27 mouse cellular contexts compared by ENCODE assay signal in the genomic region with DNA sequence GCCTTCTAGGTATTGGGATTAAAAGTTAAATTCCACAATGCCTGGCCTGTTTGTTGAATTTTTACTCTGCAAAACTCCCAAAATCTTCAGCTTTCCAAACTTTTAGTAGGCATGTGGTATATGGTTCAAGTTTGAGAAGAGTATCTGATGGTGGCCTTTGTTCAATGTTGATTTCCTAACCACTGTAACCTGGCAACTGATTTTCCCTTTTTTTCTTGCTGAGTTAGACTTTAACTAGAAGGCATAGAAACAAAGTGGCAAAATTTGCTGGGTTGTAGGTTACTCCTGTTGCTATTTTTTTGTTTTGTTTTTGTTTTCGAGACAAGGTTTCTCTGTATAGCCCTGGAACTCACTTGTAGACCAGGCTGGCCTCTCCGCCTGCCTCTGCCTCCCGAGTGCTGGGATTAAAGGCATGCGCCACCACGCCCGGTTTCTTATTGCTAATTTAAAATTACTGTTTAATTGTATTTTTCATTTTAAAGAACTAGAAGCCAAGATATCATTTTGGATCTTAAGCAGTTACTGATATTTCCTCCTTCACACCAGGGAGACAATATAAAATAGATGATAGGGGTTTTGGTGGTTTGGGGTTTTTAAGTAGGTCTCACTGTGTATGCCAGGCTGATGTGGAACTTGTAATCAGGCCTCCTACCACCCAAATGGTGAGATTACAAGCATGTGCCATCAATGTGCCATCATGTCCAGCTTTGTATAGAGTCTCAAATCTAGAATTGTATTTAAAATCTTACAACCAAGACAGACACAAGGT. TPM values are rescaled to one million over a fixed set of nuclear protein-coding genes. Genes with fewer than 3 reads are reported as not detected.
DNase-seq lines count a peak whose midpoint lies in the region; ATAC-seq and TF ChIP-seq lines count a peak whose summit lies in the region.
"Had no signal": no experiment of that assay in that cellular context is flagged by ENCODE, and none has a peak within 500 bp of the region (broad histone marks: within the 10 kb centered on the region; RNA-seq: fewer than 3 reads in every experiment).

No protein-coding gene starts in this region.

- H3K27ac ChIP-seq in liver, embryonic 14.5 days, result no peak overlapping the region; the same call in 1 of the 2 replicates
- H3K27ac ChIP-seq in midbrain, postnatal 0 days (ENCODE audit: low read depth, low read length), result no peak overlapping the region
- H3K27ac ChIP-seq: embryonic facial prominence, embryonic 12.5 days; hindbrain, embryonic 10.5 days; intestine, embryonic 15.5 days; kidney, embryonic 15.5 days; layer of hippocampus, adult 2 months; limb, embryonic 13.5 days; midbrain, embryonic 13.5 days had no signal

- no peak overlapping the region for H3K9ac ChIP-seq in liver, embryonic 14.5 days (replicated peaks)
- H3K9ac ChIP-seq in midbrain, postnatal 0 days (replicated peaks; ENCODE audit: low read length, poor library complexity, severe bottlenecking), result no peak overlapping the region
- H3K9ac ChIP-seq: embryonic facial prominence, embryonic 12.5 days; intestine, embryonic 15.5 days; kidney, embryonic 15.5 days; limb, embryonic 13.5 days; lung, embryonic 14.5 days; midbrain, embryonic 13.5 days had no signal

- H3K4me1 ChIP-seq in megakaryocyte, embryonic 14.5 days, result peaks cover 73% of the 10 kb centered on the region
- peaks cover 31 to 35% of the 10 kb centered on the region in 2 experiments for H3K4me1 ChIP-seq in liver, embryonic 14.5 days (replicated peaks; ENCODE audit: control insufficient read depth in 2 of 2, insufficient read depth in 2 of 2, low read length in 1 of 2)
- peaks cover 11% of the 10 kb centered on the region; the same call in 1 of the 2 replicates for H3K4me1 ChIP-seq in midbrain, postnatal 0 days (ENCODE audit: insufficient read depth, low read length)

- no peak for ATAC-seq in megakaryocyte, adult 5-6 weeks (ENCODE audit: poor library complexity, severe bottlenecking)
- ATAC-seq in liver, embryonic 14.5 days (ENCODE audit: insufficient read depth), result no peak
- ATAC-seq in midbrain, postnatal 0 days (ENCODE audit: low FRiP score), result no peak
- ATAC-seq: forebrain, embryonic 14.5 days; hindbrain, embryonic 16.5 days; intestine, embryonic 15.5 days; midbrain, embryonic 13.5 days had no signal

- TF ChIP-seq EP300 in liver, embryonic 14.5 days (IDR thresholded peaks at IDR 0.05; ENCODE audit: low read depth), result no peak

- WGBS in liver, embryonic 14.5 days (ENCODE audit: insufficient replicate concordance), result 75% methylated on average over 6 of the region's 6 CpGs
- 96% methylated on average over 6 of the region's 6 CpGs for WGBS in midbrain, postnatal 0 days

- no peaks in the 10 kb centered on the region for H3K9me3 ChIP-seq in megakaryocyte, embryonic 14.5 days
- no peaks in the 10 kb centered on the region for H3K9me3 ChIP-seq in liver, embryonic 14.5 days (ENCODE audit: control insufficient read depth, low read length)
- H3K9me3 ChIP-seq in midbrain, postnatal 0 days (ENCODE audit: low read length), result no peaks in the 10 kb centered on the region
- H3K9me3 ChIP-seq: embryonic facial prominence, embryonic 12.5 days; hindbrain, embryonic 10.5 days; intestine, embryonic 15.5 days; kidney, embryonic 15.5 days; limb, embryonic 13.5 days; midbrain, embryonic 13.5 days had no signal

- no peaks in the 10 kb centered on the region for H3K27me3 ChIP-seq in megakaryocyte, embryonic 14.5 days (replicated peaks)
- H3K27me3 ChIP-seq in liver, embryonic 14.5 days (ENCODE audit: control insufficient read depth, insufficient read depth, low read length), result no peaks in the 10 kb centered on the region
- H3K27me3 ChIP-seq in midbrain, postnatal 0 days (ENCODE audit: insufficient read depth, low read length), result no peaks in the 10 kb centered on the region
- H3K27me3 ChIP-seq: embryonic facial prominence, embryonic 12.5 days; intestine, embryonic 15.5 days; kidney, embryonic 15.5 days; limb, embryonic 13.5 days; midbrain, embryonic 13.5 days had no signal

- peak; percentile 49 for DNase-seq in adipocyte (ENCODE audit: low spot score)
- no peak for DNase-seq in liver, embryonic 14.5 days (ENCODE audit: low read depth in 3 of 3, low spot score in 3 of 3)
- DNase-seq in right cerebral cortex, postnatal 10 days (ENCODE audit: low spot score in 2 of 2), result no peak
- no peak for DNase-seq in midbrain, postnatal 0 days (ENCODE audit: low spot score)
- DNase-seq in lung, postnatal 36 days, result no peak
- DNase-seq: adrenal gland, adult 8-10 months; B cell, adult 2 months; cerebellum, adult 8-10 months; cerebellum, postnatal 36 days; gastrocnemius, postnatal 14 days; heart, postnatal 14 days; lung, embryonic 14.5 days; lung, postnatal 14 days; right cerebral cortex, postnatal 25 days; thymus, adult 18-20 months; thymus, postnatal 25 days had no signal

- H3K4me2 ChIP-seq in liver, embryonic 14.5 days (ENCODE audit: low read depth), result peak overlapping the region; percentile 96; the same call in 1 of the 2 replicates
- H3K4me2 ChIP-seq in midbrain, postnatal 0 days (ENCODE audit: low read depth, low read length, poor library complexity, severe bottlenecking), result no peak overlapping the region
- H3K4me2 ChIP-seq: embryonic facial prominence, embryonic 12.5 days; intestine, embryonic 15.5 days; limb, embryonic 13.5 days had no signal

- peak overlapping the region; percentile 5 for H3K4me3 ChIP-seq in megakaryocyte, embryonic 14.5 days (replicated peaks)
- no peak overlapping the region for H3K4me3 ChIP-seq in liver, embryonic 14.5 days (ENCODE audit: insufficient read depth in 1 of 2, low read depth in 2 of 2, low read length in 2 of 2)
- H3K4me3 ChIP-seq in midbrain, postnatal 0 days (ENCODE audit: low read depth, low read length), result no peak overlapping the region
- H3K4me3 ChIP-seq: embryonic facial prominence, embryonic 12.5 days; intestine, embryonic 15.5 days; kidney, embryonic 15.5 days; layer of hippocampus, adult 2 months; limb, embryonic 13.5 days; midbrain, embryonic 13.5 days had no signal

- TF ChIP-seq CTCF in liver, embryonic 14.5 days (IDR thresholded peaks at IDR 0.05; ENCODE audit: low read depth), result no peak
- no peak for TF ChIP-seq CTCF in midbrain, postnatal 0 days (IDR thresholded peaks at IDR 0.05)

- H3K36me3 ChIP-seq in megakaryocyte, embryonic 14.5 days (replicated peaks; ENCODE audit: low read length), result peaks cover 34% of the 10 kb centered on the region
- H3K36me3 ChIP-seq in liver, embryonic 14.5 days (replicated peaks; ENCODE audit: control insufficient read depth, insufficient read depth, low read depth), result peaks cover 13% of the 10 kb centered on the region
- H3K36me3 ChIP-seq in midbrain, postnatal 0 days (ENCODE audit: insufficient read depth, low read length), result 0 out of 2 replicates have a peak, but pooled peaks cover 3% of the 10 kb centered on the region

RNA-seq across cellular contexts. Expression of gene Ptges3, which starts 3.7 kb away (rescaled TPM):
- polyA plus RNA-seq in megakaryocyte, embryonic 14.5 days (2012; ENCODE audit: insufficient read depth, low replicate concordance), result 77.9 and 96.2 TPM in 2 replicates
- total RNA-seq in megakaryocyte, adult 5-6 weeks (2015), result 118 and 120 TPM in 2 replicates
- total RNA-seq in megakaryocyte, adult 5-6 weeks (2017), result 140 and 162 TPM in 2 replicates
- polyA plus RNA-seq in liver, embryonic 14.5 days (2012; rRNA removed), result 20.9 and 40.1 TPM in 2 replicates
- 233 and 244 TPM in 2 replicates for polyA plus RNA-seq in liver, embryonic 14.5 days (2014; fragmentation: Nextera tagmentation; extraction: Ambion mirVana)
- 109 and 117 TPM in 2 replicates for total RNA-seq in midbrain, postnatal 0 days (2014; rRNA removed)
- polyA plus RNA-seq in midbrain, postnatal 0 days (2015; fragmentation: Nextera tagmentation; extraction: Ambion mirVana), result 390 and 433 TPM in 2 replicates

RNA-seq across cellular contexts. Expression of gene Atp5b, which starts 20.7 kb away (rescaled TPM):
- polyA plus RNA-seq in megakaryocyte, embryonic 14.5 days (2012; ENCODE audit: insufficient read depth, low replicate concordance), result 796 and 843 TPM in 2 replicates
- 902 and 936 TPM in 2 replicates for total RNA-seq in megakaryocyte, adult 5-6 weeks (2015)
- total RNA-seq in megakaryocyte, adult 5-6 weeks (2017), result 1,533 and 1,600 TPM in 2 replicates
- 910 and 999 TPM in 2 replicates for polyA plus RNA-seq in liver, embryonic 14.5 days (2012; rRNA removed)
- 1,823 and 1,877 TPM in 2 replicates for polyA plus RNA-seq in liver, embryonic 14.5 days (2014; fragmentation: Nextera tagmentation; extraction: Ambion mirVana)
- 4,011 and 6,126 TPM in 2 replicates for total RNA-seq in midbrain, postnatal 0 days (2014; rRNA removed)
- 2,103 and 2,155 TPM in 2 replicates for polyA plus RNA-seq in midbrain, postnatal 0 days (2015; fragmentation: Nextera tagmentation; extraction: Ambion mirVana)

RNA-seq across cellular contexts. Expression of gene Naca, which starts 27.0 kb away (rescaled TPM):
- polyA plus RNA-seq in megakaryocyte, embryonic 14.5 days (2012; ENCODE audit: insufficient read depth, low replicate concordance), result 24.2 and 146 TPM in 2 replicates
- 699 and 796 TPM in 2 replicates for total RNA-seq in megakaryocyte, adult 5-6 weeks (2015)
- total RNA-seq in megakaryocyte, adult 5-6 weeks (2017), result 1,510 and 1,709 TPM in 2 replicates
- 160 and 272 TPM in 2 replicates for polyA plus RNA-seq in liver, embryonic 14.5 days (2012; rRNA removed)
- 519 and 530 TPM in 2 replicates for polyA plus RNA-seq in liver, embryonic 14.5 days (2014; fragmentation: Nextera tagmentation; extraction: Ambion mirVana)
- 415 and 452 TPM in 2 replicates for total RNA-seq in midbrain, postnatal 0 days (2014; rRNA removed)
- 443 and 454 TPM in 2 replicates for polyA plus RNA-seq in midbrain, postnatal 0 days (2015; fragmentation: Nextera tagmentation; extraction: Ambion mirVana)

RNA-seq across cellular contexts. Expression of gene Baz2a, which starts 29.0 kb away (rescaled TPM):
- 6.9 and 16.7 TPM in 2 replicates for polyA plus RNA-seq in megakaryocyte, embryonic 14.5 days (2012; ENCODE audit: insufficient read depth, low replicate concordance)
- total RNA-seq in megakaryocyte, adult 5-6 weeks (2015), result 51.3 and 53.5 TPM in 2 replicates
- 21.3 and 27.4 TPM in 2 replicates for total RNA-seq in megakaryocyte, adult 5-6 weeks (2017)
- polyA plus RNA-seq in liver, embryonic 14.5 days (2012; rRNA removed), result 9.5 TPM in 2 replicates
- 9.1 and 10.3 TPM in 2 replicates for polyA plus RNA-seq in liver, embryonic 14.5 days (2014; fragmentation: Nextera tagmentation; extraction: Ambion mirVana)
- total RNA-seq in midbrain, postnatal 0 days (2014; rRNA removed), result 14.0 and 17.3 TPM in 2 replicates
- 8.0 and 9.3 TPM in 2 replicates for polyA plus RNA-seq in midbrain, postnatal 0 days (2015; fragmentation: Nextera tagmentation; extraction: Ambion mirVana)

RNA-seq across cellular contexts. Expression of gene Prim1, which starts 47.4 kb away (rescaled TPM):
- polyA plus RNA-seq in megakaryocyte, embryonic 14.5 days (2012; ENCODE audit: insufficient read depth, low replicate concordance), result 2.6 TPM in 1 of 2 replicates, not detected in the other
- total RNA-seq in megakaryocyte, adult 5-6 weeks (2015), result 70.7 and 76.4 TPM in 2 replicates
- 66.4 and 66.8 TPM in 2 replicates for total RNA-seq in megakaryocyte, adult 5-6 weeks (2017)
- 26.3 and 42.0 TPM in 2 replicates for polyA plus RNA-seq in liver, embryonic 14.5 days (2012; rRNA removed)
- 78.2 and 84.1 TPM in 2 replicates for polyA plus RNA-seq in liver, embryonic 14.5 days (2014; fragmentation: Nextera tagmentation; extraction: Ambion mirVana)
- total RNA-seq in midbrain, postnatal 0 days (2014; rRNA removed), result 19.8 and 30.1 TPM in 2 replicates
- polyA plus RNA-seq in midbrain, postnatal 0 days (2015; fragmentation: Nextera tagmentation; extraction: Ambion mirVana), result 33.5 and 33.6 TPM in 2 replicates
